Mouse (Mus musculus): ENCODE results near the gene Tcf25.
A peak's percentile ranks its signal among the peaks of the same experiment; 100 is the strongest.

Tcf25 gene

GRCm38 (mm10) chr8:123349073-123349472 is 24.5 kb upstream of the Tcf25 start:
- DNase-seq (ENCODE audit: low read depth, low spot score), result no peak

GRCm38 (mm10) chr8:123352118-123352517 is 21.4 kb upstream of the Tcf25 start:
- DNase-seq (ENCODE audit: low read depth, low spot score), result no peak

- no peak for DNase-seq (ENCODE audit: low read depth, low spot score)
These were observed 20.8 kb upstream of the Tcf25 start for GRCm38 (mm10) chr8:123352786-123353185.

GRCm38 (mm10) chr8:123353216-123353615 is 20.3 kb upstream of the Tcf25 start:
- no peak for DNase-seq (ENCODE audit: low read depth, low spot score)

DNA sequence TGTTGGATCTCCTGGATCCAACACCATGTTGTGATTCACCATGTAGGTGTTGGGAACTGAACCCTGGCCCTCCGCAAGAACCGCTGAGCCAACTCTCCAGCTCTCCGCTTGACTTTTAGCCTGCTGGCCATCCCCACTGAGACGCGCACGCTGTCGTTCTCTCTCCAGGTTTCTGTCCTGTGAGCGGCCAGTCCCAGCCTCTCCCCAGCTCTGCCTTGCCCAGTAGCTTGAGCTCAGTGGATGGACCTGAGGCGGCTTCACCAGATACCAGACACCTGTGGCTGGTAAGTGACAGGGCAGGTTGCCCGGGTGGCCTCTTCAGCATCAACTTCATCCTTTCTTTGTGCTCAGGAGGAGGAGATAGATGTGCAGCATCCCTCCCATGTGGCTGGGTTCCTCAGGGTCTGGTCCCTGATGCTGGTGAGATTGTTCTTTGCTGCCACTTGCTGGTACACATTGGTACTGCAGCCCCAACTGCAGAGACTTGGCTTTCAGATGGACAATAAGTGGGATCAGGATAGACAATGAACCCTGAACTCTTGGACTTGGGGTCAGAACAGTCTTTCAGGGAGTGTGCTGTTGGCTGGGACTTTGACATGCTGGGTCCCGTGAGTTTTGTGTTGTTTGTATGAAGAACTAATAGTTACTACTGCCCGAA is 12.3 kb upstream of the Tcf25 start:
- DNase-seq (ENCODE audit: low read depth, low spot score), result peak; percentile 56

GRCm38 (mm10) chr8:123374239-123374578 is 656 bp downstream of the Tcf25 start:
- DNase-seq (ENCODE audit: low read depth, low spot score), result peak; percentile 79

DNA sequence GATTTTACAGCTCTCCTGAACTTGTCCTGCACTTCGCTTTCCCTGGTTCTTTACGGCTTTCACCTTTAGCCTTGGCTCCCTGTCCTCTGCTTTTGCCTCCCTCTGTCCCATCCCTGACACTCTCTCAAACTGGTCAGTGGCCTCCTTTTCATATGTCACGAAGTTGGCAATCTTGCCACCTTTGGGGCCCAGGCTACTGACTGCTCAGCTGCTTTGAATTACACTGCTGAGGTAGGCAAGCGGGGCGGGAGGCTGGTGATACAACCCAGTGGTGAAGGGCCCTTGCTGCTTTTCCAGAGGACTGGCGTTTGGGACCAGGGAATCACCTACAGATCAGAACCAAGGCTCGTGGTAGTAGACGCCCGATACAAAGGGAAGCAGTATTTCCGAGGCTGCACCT is 2.1 kb downstream of the Tcf25 start:
- no peak for DNase-seq (ENCODE audit: low read depth, low spot score)

GRCm38 (mm10) chr8:123376106-123376505 is 2.6 kb downstream of the Tcf25 start:
- no peak for DNase-seq (ENCODE audit: low read depth, low spot score)

- no peak for DNase-seq (ENCODE audit: low read depth, low spot score)
These were observed 8.2 kb downstream of the Tcf25 start for GRCm38 (mm10) chr8:123381711-123382110.

DNA sequence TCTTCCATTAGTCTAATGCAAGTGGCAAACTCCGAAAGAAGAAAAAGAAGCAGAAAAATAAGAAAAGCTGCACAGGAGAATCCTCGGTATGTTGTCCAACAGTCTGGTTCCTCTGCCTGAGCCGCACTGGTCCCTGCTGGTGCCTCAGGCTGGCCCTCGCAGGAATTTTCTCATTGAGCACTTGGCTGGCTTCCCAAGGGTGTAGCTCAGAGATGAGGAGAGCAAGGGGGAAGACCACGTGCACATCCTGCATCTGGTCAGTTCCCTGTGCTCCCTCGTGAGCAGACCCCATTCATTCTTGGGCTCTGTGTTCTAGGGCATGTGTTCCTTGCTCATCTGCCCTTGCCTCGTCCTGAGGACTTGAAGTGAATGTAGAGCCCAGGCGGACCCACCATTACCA is 9.0 kb downstream of the Tcf25 start:
- no peak for DNase-seq (ENCODE audit: low read depth, low spot score)

DNA sequence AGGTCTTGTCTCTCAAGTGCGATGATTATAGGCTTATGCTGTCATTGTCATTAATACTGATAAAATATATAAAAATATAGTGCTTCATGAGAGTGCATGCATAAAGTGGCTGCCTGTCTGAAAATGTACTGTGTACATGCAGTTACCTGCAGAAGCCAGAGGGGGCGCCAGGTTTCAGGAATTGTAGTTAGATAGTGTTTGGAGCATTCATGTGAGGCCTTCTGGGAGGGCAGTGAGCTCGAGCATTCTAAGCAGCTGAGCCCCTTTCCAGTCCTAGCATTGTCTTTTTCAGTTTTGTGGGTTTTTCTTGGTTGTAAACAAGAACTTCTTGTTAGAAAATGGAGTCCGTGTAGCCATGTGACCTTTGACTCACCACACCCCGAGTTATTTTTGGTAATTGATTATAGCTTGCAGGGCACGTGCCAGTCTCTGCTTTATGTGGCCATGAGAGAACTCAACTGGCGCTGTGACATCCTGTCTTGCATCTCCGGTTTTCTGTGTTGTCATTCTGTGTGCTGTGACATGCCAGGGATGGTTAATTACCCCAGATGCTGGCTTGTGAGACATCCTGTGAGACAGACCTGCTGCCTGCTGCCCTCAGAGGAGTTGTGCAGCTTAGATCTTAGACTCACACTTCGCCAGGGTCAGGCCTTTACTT is 11.5 kb downstream of the Tcf25 start:
- no peak for DNase-seq (ENCODE audit: low read depth, low spot score)

- DNase-seq (ENCODE audit: low read depth, low spot score), result no peak
These were observed 13.5 kb downstream of the Tcf25 start for GRCm38 (mm10) chr8:123387041-123387440.

DNA sequence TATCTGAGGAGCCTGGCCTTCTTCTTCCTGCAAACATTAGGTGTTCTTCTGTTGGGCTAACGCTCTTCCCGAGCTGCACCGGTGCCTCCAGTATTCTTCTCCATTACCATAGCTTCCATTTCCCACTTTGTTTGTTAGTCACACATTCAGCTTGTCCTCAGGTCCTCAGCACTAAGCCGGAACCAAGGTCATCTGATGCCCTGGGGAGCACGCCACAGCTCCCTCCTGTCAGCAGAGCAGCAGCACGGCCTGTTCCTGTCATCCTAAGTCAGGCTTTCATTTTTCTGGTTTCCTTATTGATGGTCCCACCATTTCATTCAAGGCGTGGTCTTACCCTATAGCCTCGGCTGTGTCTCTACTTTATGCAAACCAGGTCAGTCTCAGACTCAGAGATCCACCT is 14.2 kb downstream of the Tcf25 start:
- no peak for DNase-seq (ENCODE audit: low read depth, low spot score)

- no peak for DNase-seq (ENCODE audit: low read depth, low spot score)
These were observed 15.5 kb downstream of the Tcf25 start for GRCm38 (mm10) chr8:123389026-123389425.

DNA sequence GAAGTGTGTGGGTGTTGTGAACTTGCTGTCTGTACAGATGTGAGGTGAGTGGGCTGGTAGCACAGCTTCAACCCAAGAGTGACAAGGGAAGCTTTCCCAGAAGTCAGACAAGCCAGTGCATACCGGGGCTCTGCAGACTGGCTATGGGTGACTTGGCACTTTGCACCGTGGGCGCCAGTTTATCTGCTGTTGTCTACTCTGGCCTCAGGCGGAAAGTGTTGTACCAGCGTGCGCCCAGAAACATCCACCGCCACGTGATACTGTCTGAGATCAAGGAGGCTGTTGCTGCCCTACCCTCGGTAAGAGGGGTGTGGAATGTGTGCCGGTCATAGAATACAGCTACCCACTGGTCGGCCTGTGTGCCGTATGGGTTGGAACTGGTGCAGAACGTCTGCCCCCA is 24.8 kb downstream of the Tcf25 start:
- DNase-seq (ENCODE audit: low read depth, low spot score), result no peak

DNA sequence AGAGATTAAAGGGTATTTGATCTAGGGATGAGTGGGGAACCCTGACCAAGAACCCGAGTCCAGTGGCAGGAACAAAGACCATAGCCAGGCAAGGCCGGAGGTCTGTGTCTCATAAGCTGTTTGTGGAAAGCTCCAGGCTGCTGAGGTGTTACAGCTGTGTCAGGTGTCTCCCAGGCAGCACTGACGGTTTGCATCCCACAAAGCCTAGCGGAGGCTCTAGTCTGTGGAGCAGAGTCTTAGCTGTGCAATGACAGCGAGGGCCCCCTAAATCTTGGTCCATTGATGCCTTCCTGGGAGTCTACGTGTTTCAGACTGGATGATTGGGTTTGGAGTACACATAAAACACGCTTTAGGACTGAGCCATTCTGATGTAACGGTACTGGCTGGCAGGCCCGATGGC is 28.4 kb downstream of the Tcf25 start:
- DNase-seq (ENCODE audit: low read depth, low spot score), result no peak

DNA sequence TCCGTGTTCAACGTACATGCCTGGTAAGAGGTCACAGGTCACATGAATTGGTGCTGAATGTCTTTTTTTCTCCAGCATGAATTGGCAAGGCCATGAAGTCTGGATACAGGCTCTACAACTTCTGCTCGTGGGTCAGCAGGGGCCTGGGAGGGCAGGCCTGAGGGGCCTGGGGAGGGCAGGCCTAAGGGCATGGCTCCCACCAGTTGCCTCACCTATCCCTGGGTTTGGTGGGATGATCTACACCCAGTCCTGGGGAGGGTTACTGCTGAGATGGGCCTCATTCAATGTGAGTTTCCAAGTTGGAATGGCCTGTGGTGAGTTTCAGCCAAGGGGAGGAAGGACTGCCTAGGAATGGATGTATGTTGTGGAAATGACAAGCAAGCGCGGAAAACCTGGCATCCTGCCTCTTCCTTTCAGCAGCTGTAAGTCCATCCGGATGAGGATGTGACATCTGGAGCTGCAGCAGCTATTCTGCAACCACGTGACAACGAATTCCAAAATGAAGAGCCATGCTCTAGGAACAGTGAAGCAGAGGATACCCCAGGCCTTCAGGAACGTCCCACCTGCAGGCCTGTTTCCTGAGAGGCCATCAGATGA is 29.3 kb downstream of the Tcf25 start:
- DNase-seq (ENCODE audit: low read depth, low spot score), result no peak

DNA sequence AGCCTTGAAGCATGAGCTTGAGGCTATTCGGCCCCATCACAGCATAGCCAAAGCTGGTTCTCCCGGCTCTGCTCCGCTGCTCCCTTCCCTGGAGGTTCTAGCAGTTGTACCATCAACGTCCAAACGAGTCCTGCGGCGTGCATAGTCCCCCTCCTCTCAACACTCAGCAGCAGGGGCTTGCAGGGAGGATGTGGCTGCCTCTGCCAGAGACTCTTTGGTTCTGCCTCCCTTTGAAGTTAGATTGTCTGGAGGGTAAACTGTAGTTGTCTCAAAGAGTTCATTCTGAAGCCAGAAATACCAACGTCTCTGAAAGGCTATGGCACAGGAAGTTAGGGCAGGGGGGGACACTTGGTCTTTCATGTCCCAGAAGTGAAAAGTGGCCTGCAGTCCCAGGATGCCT is 31.0 kb downstream of the Tcf25 start:
- no peak for DNase-seq (ENCODE audit: low read depth, low spot score)

- peak; percentile 39 for DNase-seq (ENCODE audit: low read depth, low spot score)
These were observed 33.2 kb downstream of the Tcf25 start, which contains the start of gene Mc1r for GRCm38 (mm10) chr8:123406786-123407185. Gene Mc1r, plus strand, starts transcription at chr8:123407107.

DNA sequence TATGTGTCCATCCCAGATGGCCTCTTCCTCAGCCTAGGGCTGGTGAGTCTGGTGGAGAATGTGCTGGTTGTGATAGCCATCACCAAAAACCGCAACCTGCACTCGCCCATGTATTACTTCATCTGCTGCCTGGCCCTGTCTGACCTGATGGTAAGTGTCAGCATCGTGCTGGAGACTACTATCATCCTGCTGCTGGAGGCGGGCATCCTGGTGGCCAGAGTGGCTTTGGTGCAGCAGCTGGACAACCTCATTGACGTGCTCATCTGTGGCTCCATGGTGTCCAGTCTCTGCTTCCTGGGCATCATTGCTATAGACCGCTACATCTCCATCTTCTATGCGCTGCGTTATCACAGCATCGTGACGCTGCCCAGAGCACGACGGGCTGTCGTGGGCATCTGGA is 34.1 kb downstream of the Tcf25 start:
- no peak for DNase-seq (ENCODE audit: low read depth, low spot score)

- DNase-seq (ENCODE audit: low read depth, low spot score), result no peak
These were observed 35.3 kb downstream of the Tcf25 start for GRCm38 (mm10) chr8:123408586-123409544.

GRCm38 (mm10) chr8:123410049-123410587 is 36.6 kb downstream of the Tcf25 start:
- DNase-seq (ENCODE audit: low read depth, low spot score), result no peak
